Mouse (Mus musculus) intestine, postnatal 0 days (tissue): Measurements from ENCODE around the gene Anapc5. TPM values are rescaled to one million over a fixed set of nuclear protein-coding genes. Genes with fewer than 3 reads are reported as not detected.

Experiments used
- ATAC-seq: fragments of 200-750 bp; cut with Nextera tagmentation; 2 replicates; pipeline ENCODE4 v1.8.0; 2017; ENCODE audit warnings: mild to moderate bottlenecking, moderate TSS enrichment, moderate library complexity
- H3K27ac ChIP-seq: fragments of 300-500 bp; sonication (generic); 2 replicates; pipeline ENCODE4 v1.5.1; 2014; ENCODE audit warnings: mild to moderate bottlenecking, low read depth, low read length, moderate library complexity
- H3K27me3 ChIP-seq: fragments of 300-500 bp; sonication (generic); replicated peaks from 2 replicates; pipeline ENCODE4 v1.6.1; 2014; ENCODE audit warnings: low read length, mixed read lengths; ENCODE audit not compliant: control insufficient read depth, insufficient read depth
- H3K36me3 ChIP-seq: fragments of 300-500 bp; sonication (generic); 2 replicates; pipeline ENCODE4 v1.6.1; 2014; ENCODE audit warnings: mild to moderate bottlenecking, moderate library complexity; ENCODE audit not compliant: control insufficient read depth, insufficient read depth
- H3K4me1 ChIP-seq: fragments of 300-500 bp; sonication (generic); replicated peaks from 2 replicates; pipeline ENCODE4 v1.6.1; 2014; ENCODE audit warnings: antibody characterized with exemption, low read length, mixed read lengths; ENCODE audit not compliant: control insufficient read depth, insufficient read depth
- H3K4me2 ChIP-seq: fragments of 300-500 bp; sonication (generic); replicated peaks from 2 replicates; pipeline ENCODE4 v1.6.1; 2014; ENCODE audit warnings: low read depth, mild to moderate bottlenecking, moderate library complexity
- H3K4me3 ChIP-seq: fragments of 300-500 bp; sonication (generic); 2 replicates; pipeline ENCODE4 v1.5.1; 2014; ENCODE audit warnings: low read depth, low read length
- H3K9ac ChIP-seq: fragments of 300-500 bp; sonication (generic); 2 replicates; pipeline ENCODE4 v1.6.1; 2014; ENCODE audit warnings: mild to moderate bottlenecking, low read depth, low read length
- H3K9me3 ChIP-seq: fragments of 300-500 bp; sonication (generic); 2 replicates; pipeline ENCODE4 v1.6.1; 2016; ENCODE audit warnings: mixed run types; ENCODE audit not compliant: control insufficient read depth
- CTCF ChIP-seq: sonication (generic); IDR thresholded peaks from 2 replicates; pipeline ENCODE4 v1.5.1; 2016; ENCODE audit warnings: low read depth, mild to moderate bottlenecking, control low read depth, antibody characterized with exemption, moderate library complexity
- WGBS: fragments of 180-500 bp; shearing (Covaris S2); extraction: QIAGEN DNeasy Blood & Tissue Kit; methylation state at CpG from one replicate; pipeline ENCODE4 v1.1.7; 2014; 5-methylcytosine and 5-hydroxymethylcytosine counted together
- polyA plus RNA-seq: library from polyadenylated mRNA; unstranded; fragments of >200 nt; fragmentation: Nextera tagmentation; extraction: Ambion mirVana; gene quantifications from 2 replicates; pipeline ENCODE4 v1.2.1, GENCODE M21; 2015

Gene Anapc5
- polyA plus RNA-seq, 1 experiment from 2014 or later, result 134 TPM

GRCm38 (mm10) chr5:122801684-122802083 lies 19.5 kb downstream of the Anapc5 start:
- Histone ChIP-seq H3K9ac (no peak overlapping the region; the same call in 1 of the 2 replicates), H3K4me3 (no peak overlapping the region), H3K27me3 (no peaks in the 10 kb centered on the region), H3K4me2 (0 out of 2 replicates have a peak overlapping the region, but pooled peaks have one; percentile 25), H3K36me3 (peaks cover 65% of the 10 kb centered on the region), H3K4me1 (0 out of 2 replicates have a peak, but pooled peaks cover 17% of the 10 kb centered on the region), H3K9me3 (no peaks in the 10 kb centered on the region), H3K27ac (peak overlapping the region; percentile 74)
- no peak for ATAC-seq
- TF ChIP-seq CTCF, result no peak
- 78% methylated on average over 8 of the region's 8 CpGs for WGBS

- H3K36me3 ChIP-seq, result peaks cover 62% of the 10 kb centered on the region
- H3K27me3 ChIP-seq, result no peaks in the 10 kb centered on the region
Observed at GRCm38 (mm10) chr5:122800345-122801010, 20.7 kb downstream of the Anapc5 start.

GRCm38 (mm10) chr5:122799379-122800344 lies 21.5 kb downstream of the Anapc5 start:
- Histone ChIP-seq H3K36me3 (peaks cover 62% of the 10 kb centered on the region), H3K9ac (no peak overlapping the region), H3K27me3 (no peaks in the 10 kb centered on the region), H3K27ac (peak overlapping the region; percentile 77), H3K4me1 (0 out of 2 replicates have a peak, but pooled peaks cover 17% of the 10 kb centered on the region), H3K9me3 (no peaks in the 10 kb centered on the region), H3K4me3 (no peak overlapping the region), H3K4me2 (0 out of 2 replicates have a peak overlapping the region, but pooled peaks have one; percentile 13)
- WGBS, result 71% methylated on average over 17 of the region's 17 CpGs
- ATAC-seq, result no peak
- TF ChIP-seq CTCF, result no peak

More at GRCm38 (mm10) chr5:122800345-122801010, 20.7 kb downstream of the Anapc5 start:
- H3K4me2 ChIP-seq, result 0 out of 2 replicates have a peak overlapping the region, but pooled peaks have one; percentile 1
- H3K9me3 ChIP-seq, result no peaks in the 10 kb centered on the region
- no peak for TF ChIP-seq CTCF
- 53% methylated on average over 13 of the region's 13 CpGs for WGBS
- no peak overlapping the region for H3K4me3 ChIP-seq
- no peak overlapping the region for H3K9ac ChIP-seq
- 0 out of 2 replicates have a peak, but pooled peaks cover 17% of the 10 kb centered on the region for H3K4me1 ChIP-seq
- H3K27ac ChIP-seq, result peak overlapping the region; percentile 74
- ATAC-seq, result no peak

- no peak for TF ChIP-seq CTCF
- Histone ChIP-seq H3K4me3 (no peak overlapping the region), H3K9ac (no peak overlapping the region), H3K9me3 (no peaks in the 10 kb centered on the region), H3K4me2 (0 out of 2 replicates have a peak overlapping the region, but pooled peaks have one; percentile 13), H3K27ac (peak overlapping the region; percentile 77), H3K27me3 (no peaks in the 10 kb centered on the region), H3K4me1 (0 out of 2 replicates have a peak, but pooled peaks cover 17% of the 10 kb centered on the region), H3K36me3 (peaks cover 61% of the 10 kb centered on the region)
- peak; percentile 52 for ATAC-seq
- WGBS, result 32% methylated on average over 17 of the region's 17 CpGs
Observed at GRCm38 (mm10) chr5:122798557-122799378, 22.4 kb downstream of the Anapc5 start.

- Histone ChIP-seq H3K9ac (no peak overlapping the region), H3K27ac (peak overlapping the region; percentile 77; the same call in 1 of the 2 replicates), H3K4me2 (no peak overlapping the region), H3K36me3 (peaks cover 64% of the 10 kb centered on the region), H3K9me3 (no peaks in the 10 kb centered on the region), H3K27me3 (no peaks in the 10 kb centered on the region), H3K4me3 (no peak overlapping the region), H3K4me1 (0 out of 2 replicates have a peak, but pooled peaks cover 14% of the 10 kb centered on the region)
- TF ChIP-seq CTCF, result no peak
- ATAC-seq, result peak; percentile 54
- WGBS, result 46% methylated on average over 3 of the region's 3 CpGs
Observed at GRCm38 (mm10) chr5:122797866-122798265, 23.3 kb downstream of the Anapc5 start.
